Mouse (Mus musculus): ENCODE measurements around the gene Sowaha. TPM values are rescaled to one million over a fixed set of nuclear protein-coding genes. Genes with fewer than 3 reads are reported as not detected.

Gene Sowaha
- polyA plus RNA-seq, 2 experiments: 0.16 to 0.30 TPM

DNA sequence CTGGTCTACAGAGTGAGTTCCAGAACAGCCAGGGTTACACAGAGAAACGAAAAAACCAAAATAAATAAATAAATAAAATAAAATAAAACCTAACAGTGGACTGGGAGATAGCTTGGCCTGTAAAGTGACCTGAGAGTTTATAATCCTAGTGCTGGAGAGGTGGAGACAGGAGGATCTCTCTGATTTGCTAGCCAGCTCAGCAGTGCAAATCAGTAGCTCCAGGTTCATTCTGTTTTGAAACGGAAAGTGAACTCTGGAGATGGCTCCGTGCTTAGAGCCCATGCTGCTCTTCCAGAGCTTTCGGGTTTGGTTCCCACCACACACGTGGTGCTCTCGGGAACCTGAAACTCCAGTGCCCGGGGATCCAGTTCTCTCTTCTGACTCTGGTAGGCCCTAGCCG is 32.1 kb downstream of the Sowaha start:
- 88% methylated on average over 8 of the region's 8 CpGs for whole genome bisulfite sequencing
- Histone ChIP-seq H3K9ac (ENCODE audit: low read depth, low read length, severe bottlenecking) (no peak overlapping the region), H3K27me3 (ENCODE audit: control insufficient read depth, insufficient read depth, low read length) (no peaks in the 10 kb centered on the region), H3K36me3 (ENCODE audit: control insufficient read depth, insufficient read depth, low read length) (no peaks in the 10 kb centered on the region), H3K4me3 (replicated peaks; ENCODE audit: low read length) (no peak overlapping the region), H3K9me3 (ENCODE audit: control insufficient read depth, low read length) (no peaks in the 10 kb centered on the region), H3K27ac (replicated peaks; ENCODE audit: low read depth, low read length) (no peak overlapping the region), H3K4me1 (ENCODE audit: control insufficient read depth, insufficient read depth, low read length) (no peaks in the 10 kb centered on the region), H3K4me2 (replicated peaks; ENCODE audit: low read depth, low read length, severe bottlenecking) (no peak overlapping the region)
- ATAC-seq (ENCODE audit: low FRiP score, low read depth) (no peak), DNase-seq (ENCODE audit: low spot score) (no peak)
- TF ChIP-seq POLR2A (IDR thresholded peaks at IDR 0.05; ENCODE audit: borderline replicate concordance, extremely low read depth, insufficient read depth, insufficient read length): no peak

DNA sequence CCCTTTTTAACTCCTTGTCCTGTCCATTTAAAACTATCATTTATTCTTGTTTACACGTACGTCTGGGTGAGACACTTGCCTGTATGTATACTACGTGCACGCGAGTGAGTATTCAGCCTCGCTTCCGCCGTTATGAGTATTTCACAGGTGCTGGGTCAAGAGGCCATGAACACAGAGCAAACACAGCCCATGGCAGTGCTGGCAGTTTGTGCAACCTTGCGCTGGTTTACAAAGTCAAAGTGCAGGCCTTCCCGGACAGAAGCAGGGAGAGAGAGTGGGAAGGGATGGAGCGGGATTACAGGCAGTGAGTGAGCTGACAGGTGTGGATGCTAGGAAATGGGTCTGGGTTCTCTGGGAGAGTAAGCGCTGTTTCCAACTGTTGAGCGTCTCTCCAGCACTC is 33.9 kb downstream of the Sowaha start:
- Histone ChIP-seq H3K4me2 (replicated peaks; ENCODE audit: low read depth, low read length, severe bottlenecking) (no peak overlapping the region), H3K4me1 (ENCODE audit: control insufficient read depth, insufficient read depth, low read length) (no peaks in the 10 kb centered on the region), H3K9me3 (ENCODE audit: control insufficient read depth, low read length) (no peaks in the 10 kb centered on the region), H3K27ac (replicated peaks; ENCODE audit: low read depth, low read length) (no peak overlapping the region), H3K9ac (ENCODE audit: low read depth, low read length, severe bottlenecking) (no peak overlapping the region), H3K27me3 (ENCODE audit: control insufficient read depth, insufficient read depth, low read length) (no peaks in the 10 kb centered on the region), H3K36me3 (ENCODE audit: control insufficient read depth, insufficient read depth, low read length) (no peaks in the 10 kb centered on the region), H3K4me3 (replicated peaks; ENCODE audit: low read length) (no peak overlapping the region)
- TF ChIP-seq POLR2A (IDR thresholded peaks at IDR 0.05; ENCODE audit: borderline replicate concordance, extremely low read depth, insufficient read depth, insufficient read length): no peak
- no peak for DNase-seq (ENCODE audit: low spot score)
- WGBS: 84% methylated on average over 13 of the region's 13 CpGs
- no peak for ATAC-seq (ENCODE audit: low FRiP score, low read depth)

DNA sequence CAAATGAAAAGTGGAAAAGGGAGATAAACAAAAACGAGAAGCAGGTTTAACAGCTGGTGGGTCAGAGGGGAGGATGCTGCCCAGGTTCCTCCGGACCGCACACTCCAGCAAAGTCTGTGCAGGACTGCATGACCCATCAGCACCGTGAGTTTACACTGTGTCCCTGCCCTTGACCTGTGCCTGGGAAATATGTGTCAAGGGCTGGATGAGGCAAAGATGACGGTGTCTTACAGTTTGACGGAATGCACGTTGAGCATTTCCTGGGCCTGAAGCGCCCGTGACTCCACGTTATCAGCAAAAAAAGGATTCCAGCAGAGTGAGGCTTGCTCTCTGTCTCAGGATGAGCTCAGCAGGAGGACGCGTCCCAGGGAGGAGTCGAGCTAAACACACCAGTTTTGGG is 34.5 kb downstream of the Sowaha start:
- ATAC-seq (ENCODE audit: low FRiP score, low read depth) (no peak), DNase-seq (ENCODE audit: low spot score) (no peak)
- WGBS: 66% methylated on average over 13 of the region's 13 CpGs
- no peak for TF ChIP-seq POLR2A (IDR thresholded peaks at IDR 0.05; ENCODE audit: borderline replicate concordance, extremely low read depth, insufficient read depth, insufficient read length)
- Histone ChIP-seq H3K9ac (ENCODE audit: low read depth, low read length, severe bottlenecking) (no peak overlapping the region), H3K36me3 (ENCODE audit: control insufficient read depth, insufficient read depth, low read length) (no peaks in the 10 kb centered on the region), H3K27me3 (ENCODE audit: control insufficient read depth, insufficient read depth, low read length) (no peaks in the 10 kb centered on the region), H3K27ac (replicated peaks; ENCODE audit: low read depth, low read length) (no peak overlapping the region), H3K4me1 (ENCODE audit: control insufficient read depth, insufficient read depth, low read length) (no peaks in the 10 kb centered on the region), H3K9me3 (ENCODE audit: control insufficient read depth, low read length) (no peaks in the 10 kb centered on the region), H3K4me2 (replicated peaks; ENCODE audit: low read depth, low read length, severe bottlenecking) (no peak overlapping the region), H3K4me3 (replicated peaks; ENCODE audit: low read length) (no peak overlapping the region)

DNA sequence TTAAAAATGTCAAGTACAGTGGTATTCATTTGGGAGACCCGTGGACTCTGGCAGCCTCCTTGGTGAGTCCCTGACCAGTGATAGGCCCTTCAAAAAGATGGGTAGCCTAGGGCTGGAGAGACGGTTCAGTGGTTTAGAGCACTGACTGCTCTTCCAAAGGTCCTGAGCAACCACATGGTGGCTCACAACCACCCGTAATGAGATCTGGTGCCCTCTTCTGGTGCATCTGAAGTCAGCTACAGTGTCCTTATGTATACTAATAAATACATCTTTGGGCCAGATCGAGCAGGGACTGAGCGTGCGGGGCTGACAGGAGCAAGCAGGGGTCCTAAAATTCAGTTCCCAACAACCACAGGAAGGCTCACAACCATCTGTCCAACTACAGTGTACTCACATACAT is 36.2 kb downstream of the Sowaha start:
- no peak overlapping the region for H3K4me3 ChIP-seq (replicated peaks; ENCODE audit: low read length)
- DNase-seq (ENCODE audit: low spot score): no peak
- H3K36me3 ChIP-seq (ENCODE audit: control insufficient read depth, insufficient read depth, low read length): no peaks in the 10 kb centered on the region
- H3K27ac ChIP-seq (replicated peaks; ENCODE audit: low read depth, low read length): no peak overlapping the region
- no peaks in the 10 kb centered on the region for H3K27me3 ChIP-seq (ENCODE audit: control insufficient read depth, insufficient read depth, low read length)
- H3K9ac ChIP-seq (ENCODE audit: low read depth, low read length, severe bottlenecking): no peak overlapping the region
- no peak overlapping the region for H3K4me2 ChIP-seq (replicated peaks; ENCODE audit: low read depth, low read length, severe bottlenecking)
- no peak for ATAC-seq (ENCODE audit: low FRiP score, low read depth)
- H3K9me3 ChIP-seq (ENCODE audit: control insufficient read depth, low read length): no peaks in the 10 kb centered on the region
- H3K4me1 ChIP-seq (ENCODE audit: control insufficient read depth, insufficient read depth, low read length): no peaks in the 10 kb centered on the region
- 34% methylated on average over 6 of the region's 6 CpGs for WGBS
- TF ChIP-seq POLR2A (IDR thresholded peaks at IDR 0.05; ENCODE audit: borderline replicate concordance, extremely low read depth, insufficient read depth, insufficient read length): no peak

DNA sequence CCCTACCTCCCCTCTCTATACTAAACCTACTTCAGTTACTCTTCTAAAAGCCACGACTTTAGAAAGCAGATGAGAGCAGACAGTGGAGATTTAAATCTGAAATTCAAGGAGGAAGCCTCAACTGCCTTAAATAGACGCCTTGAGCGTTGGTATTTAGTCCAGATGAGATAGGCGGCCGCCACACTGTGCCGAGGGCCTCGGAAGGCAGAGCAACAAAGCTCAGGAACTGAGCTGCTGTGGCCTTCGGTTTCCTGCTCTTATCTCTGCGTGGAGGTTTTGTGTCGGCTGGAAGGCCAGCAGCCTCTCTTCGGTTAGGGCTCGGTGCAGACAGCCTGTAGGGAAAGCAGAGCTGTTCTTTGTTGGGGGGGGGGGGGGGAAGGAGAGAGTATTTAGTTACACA is 38.2 kb downstream of the Sowaha start:
- Histone ChIP-seq H3K27me3 (ENCODE audit: control insufficient read depth, insufficient read depth, low read length) (no peaks in the 10 kb centered on the region), H3K4me1 (ENCODE audit: control insufficient read depth, insufficient read depth, low read length) (no peaks in the 10 kb centered on the region), H3K9me3 (ENCODE audit: control insufficient read depth, low read length) (no peaks in the 10 kb centered on the region), H3K4me3 (replicated peaks; ENCODE audit: low read length) (no peak overlapping the region), H3K36me3 (ENCODE audit: control insufficient read depth, insufficient read depth, low read length) (no peaks in the 10 kb centered on the region), H3K9ac (ENCODE audit: low read depth, low read length, severe bottlenecking) (no peak overlapping the region), H3K4me2 (replicated peaks; ENCODE audit: low read depth, low read length, severe bottlenecking) (no peak overlapping the region), H3K27ac (replicated peaks; ENCODE audit: low read depth, low read length) (no peak overlapping the region)
- DNase-seq (ENCODE audit: low spot score): no peak
- no peak for ATAC-seq (ENCODE audit: low FRiP score, low read depth)
- 41% methylated on average over 12 of the region's 12 CpGs for WGBS
- no peak for TF ChIP-seq POLR2A (IDR thresholded peaks at IDR 0.05; ENCODE audit: borderline replicate concordance, extremely low read depth, insufficient read depth, insufficient read length)

DNA sequence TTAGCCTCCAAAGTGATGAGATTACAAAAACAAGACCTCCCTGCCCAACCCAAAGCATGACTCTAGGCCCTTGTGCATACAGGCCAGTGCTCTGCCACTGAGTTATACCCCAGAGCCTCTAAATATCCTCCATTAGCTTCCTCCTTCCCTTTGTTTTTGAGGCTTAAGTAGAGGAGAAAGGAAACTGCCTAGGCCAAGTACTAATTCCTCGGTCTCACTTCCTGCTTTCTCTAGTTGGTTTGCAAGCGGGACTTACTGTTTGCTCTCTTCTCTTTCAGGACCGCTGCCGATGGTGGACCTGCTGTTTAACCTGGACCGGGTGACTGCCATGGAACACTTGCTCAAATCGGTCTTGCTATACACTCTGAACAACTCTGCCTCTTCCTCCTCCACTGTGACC is 43.7 kb downstream of the Sowaha start:
- no peaks in the 10 kb centered on the region for H3K9me3 ChIP-seq (ENCODE audit: control insufficient read depth, low read length)
- no peak overlapping the region for H3K9ac ChIP-seq (ENCODE audit: low read depth, low read length, severe bottlenecking)
- no peak for TF ChIP-seq POLR2A (IDR thresholded peaks at IDR 0.05; ENCODE audit: borderline replicate concordance, extremely low read depth, insufficient read depth, insufficient read length)
- no peaks in the 10 kb centered on the region for H3K36me3 ChIP-seq (ENCODE audit: control insufficient read depth, insufficient read depth, low read length)
- H3K4me1 ChIP-seq (ENCODE audit: control insufficient read depth, insufficient read depth, low read length): peaks cover 3% of the 10 kb centered on the region; the same call in 1 of the 2 replicates
- WGBS: 82% methylated on average over 6 of the region's 6 CpGs
- H3K4me2 ChIP-seq (replicated peaks; ENCODE audit: low read depth, low read length, severe bottlenecking): no peak overlapping the region
- H3K27ac ChIP-seq (replicated peaks; ENCODE audit: low read depth, low read length): no peak overlapping the region
- no peak for ATAC-seq (ENCODE audit: low FRiP score, low read depth)
- H3K27me3 ChIP-seq (ENCODE audit: control insufficient read depth, insufficient read depth, low read length): no peaks in the 10 kb centered on the region
- H3K4me3 ChIP-seq (replicated peaks; ENCODE audit: low read length): no peak overlapping the region
- no peak for DNase-seq (ENCODE audit: low spot score)
